Mouse (Mus musculus) lung, embryonic 14.5 days (tissue): Measurements from ENCODE around the gene Cavin2. TPM values are rescaled to one million over a fixed set of nuclear protein-coding genes. Genes with fewer than 3 reads are reported as not detected.
A peak's percentile ranks its signal among the peaks of the same experiment; 100 is the strongest.

Experiments used
- ATAC-seq: fragments of 200-750 bp; cut with Nextera tagmentation; 2 replicates; pipeline ENCODE4 v1.8.0; 2017; ENCODE audit warnings: mild to moderate bottlenecking, moderate TSS enrichment, moderate library complexity; ENCODE audit not compliant: insufficient read depth
- DNase-seq: peaks from one replicate; pipeline ENCODE4 v3.0.0-alpha.2; 2015
- H3K27ac ChIP-seq: fragments of 300-500 bp; sonication (generic); 2 replicates; pipeline ENCODE4 v1.5.1; 2014; ENCODE audit warnings: low read depth, mild to moderate bottlenecking, moderate library complexity
- H3K27me3 ChIP-seq: fragments of 300-500 bp; sonication (generic); 2 replicates; pipeline ENCODE4 v1.6.1; 2014; ENCODE audit warnings: low read length, control low read depth; ENCODE audit not compliant: insufficient read depth
- H3K36me3 ChIP-seq: fragments of 300-500 bp; sonication (generic); 2 replicates; pipeline ENCODE4 v1.6.1; 2014; ENCODE audit warnings: control low read depth; ENCODE audit not compliant: insufficient read depth
- H3K4me1 ChIP-seq: fragments of 300-500 bp; sonication (generic); 2 replicates; pipeline ENCODE4 v1.6.1; 2014; ENCODE audit warnings: antibody characterized with exemption, control low read depth; ENCODE audit not compliant: insufficient read depth
- H3K4me2 ChIP-seq: fragments of 300-500 bp; sonication (generic); 2 replicates; pipeline ENCODE4 v1.6.1; 2014; ENCODE audit warnings: mild to moderate bottlenecking
- H3K4me3 ChIP-seq: fragments of 300-500 bp; sonication (generic); 2 replicates; pipeline ENCODE4 v1.5.1; 2014; ENCODE audit warnings: low read depth, low read length
- H3K9ac ChIP-seq: fragments of 300-500 bp; sonication (generic); 2 replicates; pipeline ENCODE4 v1.6.1; 2014
- H3K9me3 ChIP-seq: fragments of 300-500 bp; sonication (generic); 2 replicates; pipeline ENCODE4 v1.6.1; 2016; ENCODE audit warnings: low read depth, low read length, control low read depth
- CTCF ChIP-seq: IDR thresholded peaks from 2 replicates; pipeline ENCODE4 v1.5.1; 2016; ENCODE audit warnings: antibody characterized with exemption, low read depth
- WGBS: fragments of 180-500 bp; shearing (Covaris S2); extraction: QIAGEN DNeasy Blood & Tissue Kit; methylation state at CpG from one replicate; pipeline ENCODE4 v1.1.7; 2014; 5-methylcytosine and 5-hydroxymethylcytosine counted together
- polyA plus RNA-seq: library from polyadenylated mRNA; unstranded; fragments of >200 nt; fragmentation: Nextera tagmentation; extraction: Ambion mirVana; gene quantifications from 2 replicates; pipeline ENCODE4 v1.2.1, GENCODE M21; 2014

Gene Cavin2
- 116 and 129 TPM in 2 replicates for polyA plus RNA-seq

DNA sequence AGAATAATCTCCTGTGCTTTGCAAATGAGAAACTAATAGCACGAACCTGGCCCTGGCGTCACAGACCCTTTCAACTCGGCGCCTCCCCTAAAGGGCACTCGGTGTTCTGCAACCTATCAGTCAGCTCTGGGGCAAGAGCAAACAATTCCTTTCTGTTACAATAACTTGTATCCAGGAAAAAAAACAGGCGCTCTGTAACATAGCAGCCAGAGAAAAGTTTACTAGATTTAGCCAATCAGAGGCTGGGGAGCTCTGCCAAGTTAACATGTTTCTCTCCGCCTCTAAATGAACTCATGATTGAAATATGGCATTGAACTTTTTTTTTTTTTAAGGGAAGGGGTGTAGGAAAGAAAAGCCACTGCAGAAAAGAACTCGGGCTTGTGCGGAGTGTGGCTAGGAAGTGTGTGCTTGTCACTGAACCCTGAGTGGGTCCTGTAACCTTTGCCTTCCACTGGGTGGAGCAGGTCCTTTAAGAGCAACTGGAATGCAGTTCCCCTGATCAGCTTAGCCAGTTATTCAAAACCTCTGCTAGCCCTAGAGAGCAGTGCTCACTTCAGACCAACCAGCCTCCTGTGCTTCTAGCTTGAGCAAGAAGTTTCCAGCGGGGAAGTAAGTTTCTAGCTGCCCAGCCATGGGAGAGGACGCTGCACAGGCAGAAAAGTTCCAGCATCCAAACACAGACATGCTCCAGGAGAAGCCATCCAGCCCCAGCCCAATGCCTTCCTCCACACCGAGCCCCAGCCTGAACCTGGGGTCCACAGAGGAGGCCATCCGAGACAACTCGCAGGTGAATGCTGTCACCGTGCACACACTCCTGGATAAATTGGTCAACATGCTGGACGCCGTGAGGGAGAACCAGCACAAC lies at the start of gene Cavin2:
Cavin2 (plus strand) TSS at position 372 of the 865 bp plus-strand sequence.
- Histone ChIP-seq H3K4me3 (peak within 1 kb of the TSS; percentile 46), H3K36me3 (no peaks in the 10 kb centered on the region), H3K27ac (peak within 1 kb of the TSS; percentile 93), H3K4me2 (peak within 1 kb of the TSS; percentile 72), H3K27me3 (no peaks in the 10 kb centered on the region), H3K9me3 (no peaks in the 10 kb centered on the region), H3K4me1 (peaks cover 8% of the 10 kb centered on the region; the same call in 1 of the 2 replicates), H3K9ac (peak within 1 kb of the TSS; percentile 63)
- TF ChIP-seq CTCF: peak; percentile 34
- 20% methylated on average over 17 of the region's 17 CpGs for WGBS
- peak; percentile 90 for ATAC-seq
- peak; percentile 96 for DNase-seq

DNA sequence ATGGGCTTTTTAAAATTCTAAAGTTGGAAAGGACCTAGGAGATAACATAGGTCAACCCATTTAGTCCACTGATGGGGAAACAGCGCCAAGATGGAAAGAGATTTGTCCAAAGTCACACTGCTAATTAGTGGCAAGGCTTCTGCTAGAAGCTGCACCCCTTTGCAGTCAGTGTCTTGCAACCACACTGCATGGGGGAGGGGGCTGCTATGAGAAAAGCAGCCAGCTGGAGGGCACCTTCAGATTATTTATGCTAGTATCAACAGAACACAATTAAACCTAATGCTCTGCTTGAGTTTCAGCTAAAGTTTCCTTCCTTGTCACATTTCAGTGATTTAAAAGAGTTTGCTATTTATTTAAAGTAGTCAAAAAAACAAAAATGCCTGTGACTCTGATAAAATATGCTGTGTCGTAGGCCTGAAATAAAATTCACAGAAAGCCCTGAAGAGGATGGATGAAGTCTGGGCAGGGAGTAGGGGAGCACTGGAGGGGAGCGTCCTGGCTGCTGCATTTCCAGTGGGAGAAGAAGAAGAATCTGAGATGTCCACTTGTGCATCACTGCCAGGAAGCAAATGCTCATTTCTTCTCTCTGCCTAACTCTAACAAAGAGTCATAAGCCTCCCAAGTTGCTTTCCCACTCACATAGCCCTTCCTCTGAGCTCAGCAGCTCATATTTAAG lies 47.5 kb upstream of the Cavin2 start:
- no peak for TF ChIP-seq CTCF
- H3K9ac ChIP-seq: no peak overlapping the region
- no peaks in the 10 kb centered on the region for H3K9me3 ChIP-seq
- H3K4me2 ChIP-seq: no peak overlapping the region
- no peak overlapping the region for H3K27ac ChIP-seq
- H3K4me3 ChIP-seq: no peak overlapping the region
- H3K4me1 ChIP-seq: peaks cover 4% of the 10 kb centered on the region
- 41% methylated on average over 3 of the region's 3 CpGs for WGBS
- ATAC-seq (peak; percentile 71; the same call in 1 of the 2 replicates), DNase-seq (peak; percentile 55)
- no peaks in the 10 kb centered on the region for H3K27me3 ChIP-seq
- no peaks in the 10 kb centered on the region for H3K36me3 ChIP-seq

DNA sequence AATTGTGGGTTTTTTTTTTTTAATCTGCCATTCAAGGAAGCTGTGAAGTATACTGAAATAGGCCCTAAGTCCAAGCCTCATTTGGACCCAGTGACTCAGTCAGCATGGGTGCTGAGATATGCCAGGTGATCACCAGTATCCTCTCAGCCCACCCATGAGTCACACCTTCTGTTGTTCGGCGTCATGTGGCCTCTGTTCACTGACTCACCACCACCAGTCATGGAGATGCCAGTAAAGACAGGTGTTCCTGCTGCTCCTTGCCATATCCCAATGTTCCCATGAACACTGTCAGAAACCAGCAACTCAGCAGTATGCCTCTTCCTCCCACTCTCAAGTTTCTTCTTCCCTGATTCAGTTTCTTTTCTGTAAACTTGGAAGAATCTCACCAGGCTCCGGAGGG lies 45.6 kb upstream of the Cavin2 start:
- Histone ChIP-seq H3K4me3 (no peak overlapping the region), H3K4me2 (no peak overlapping the region), H3K27ac (no peak overlapping the region), H3K27me3 (no peaks in the 10 kb centered on the region), H3K9me3 (no peaks in the 10 kb centered on the region), H3K9ac (no peak overlapping the region), H3K4me1 (peaks cover 4% of the 10 kb centered on the region), H3K36me3 (no peaks in the 10 kb centered on the region)
- no peak for TF ChIP-seq CTCF
- DNase-seq (no peak), ATAC-seq (no peak)
- WGBS: 85% methylated on average over 3 of the region's 3 CpGs

DNA sequence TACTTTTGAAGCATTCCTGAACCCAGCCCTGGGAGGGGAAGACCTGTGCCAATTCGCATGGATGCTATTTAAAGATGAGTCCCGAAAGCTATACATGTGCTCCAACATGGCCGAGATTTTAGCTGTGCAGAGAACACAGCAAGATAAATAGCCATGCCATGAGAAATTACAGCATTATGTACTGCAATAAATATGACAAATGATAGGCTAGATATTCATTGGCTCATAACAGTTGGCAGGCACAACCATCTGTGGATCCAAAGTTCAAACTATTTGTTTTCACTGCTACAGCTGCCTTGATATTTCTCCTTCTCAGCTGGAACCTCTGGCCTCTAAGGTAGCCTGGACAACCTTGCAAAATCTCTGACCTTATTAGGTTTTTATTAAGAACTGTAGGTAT lies 45.1 kb upstream of the Cavin2 start:
- TF ChIP-seq CTCF: no peak
- no peak overlapping the region for H3K4me3 ChIP-seq
- H3K9me3 ChIP-seq: no peaks in the 10 kb centered on the region
- ATAC-seq: no peak
- 64% methylated on average over 3 of the region's 3 CpGs for WGBS
- no peaks in the 10 kb centered on the region for H3K27me3 ChIP-seq
- H3K27ac ChIP-seq: no peak overlapping the region
- peaks cover 4% of the 10 kb centered on the region for H3K4me1 ChIP-seq
- H3K4me2 ChIP-seq: no peak overlapping the region
- no peak overlapping the region for H3K9ac ChIP-seq
- no peaks in the 10 kb centered on the region for H3K36me3 ChIP-seq
- DNase-seq: peak; percentile 12

DNA sequence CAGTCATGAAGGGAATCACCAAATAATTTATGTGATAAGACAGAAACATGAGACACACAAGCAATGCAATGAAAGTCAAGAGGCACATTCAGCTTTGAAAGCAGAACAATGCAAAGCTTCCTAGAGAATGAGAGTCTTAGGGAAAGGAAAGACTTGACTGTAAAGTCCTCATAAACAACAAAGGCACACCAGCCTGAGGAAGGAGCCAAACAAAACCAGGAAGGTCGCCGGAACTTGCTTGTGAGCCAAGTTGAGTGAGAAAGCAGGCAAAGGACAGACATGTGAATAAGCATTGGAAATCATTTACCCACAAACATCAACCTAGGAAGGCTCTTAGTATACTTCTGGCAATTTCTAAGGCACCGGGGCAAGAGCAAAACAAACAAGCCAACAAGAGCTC lies 43.5 kb upstream of the Cavin2 start:
- H3K4me1 ChIP-seq: peaks cover 4% of the 10 kb centered on the region
- peak overlapping the region; percentile 62 for H3K27ac ChIP-seq
- no peak overlapping the region for H3K4me3 ChIP-seq
- peak; percentile 65 for DNase-seq
- H3K27me3 ChIP-seq: no peaks in the 10 kb centered on the region
- no peak for TF ChIP-seq CTCF
- 29% methylated on average over 3 of the region's 3 CpGs for WGBS
- H3K36me3 ChIP-seq: no peaks in the 10 kb centered on the region
- no peak overlapping the region for H3K4me2 ChIP-seq
- no peak overlapping the region for H3K9ac ChIP-seq
- no peak for ATAC-seq
- no peaks in the 10 kb centered on the region for H3K9me3 ChIP-seq

DNA sequence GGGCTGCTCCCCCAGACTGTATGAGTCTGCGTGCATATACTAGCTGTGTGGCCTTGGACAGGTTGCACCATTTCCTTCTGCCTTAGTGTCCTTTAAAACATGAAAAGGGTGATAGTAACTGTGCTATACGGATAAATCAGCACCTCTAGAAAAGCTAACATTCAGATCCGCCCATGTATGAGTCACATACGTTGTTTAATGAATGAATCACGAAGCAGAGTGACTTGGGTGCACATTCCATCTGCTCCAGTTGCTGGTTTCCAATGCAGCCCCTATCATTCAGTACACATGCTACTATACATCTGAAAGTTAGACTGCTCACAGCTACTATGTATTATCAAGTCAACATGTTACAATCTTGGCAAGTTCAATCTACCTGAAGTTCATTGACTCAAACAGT lies 38.6 kb upstream of the Cavin2 start:
- DNase-seq (no peak), ATAC-seq (no peak)
- H3K9me3 ChIP-seq: no peaks in the 10 kb centered on the region
- no peak overlapping the region for H3K4me2 ChIP-seq
- H3K9ac ChIP-seq: no peak overlapping the region
- TF ChIP-seq CTCF: no peak
- no peak overlapping the region for H3K27ac ChIP-seq
- 71% methylated on average over 5 of the region's 5 CpGs for WGBS
- H3K4me3 ChIP-seq: no peak overlapping the region
- H3K27me3 ChIP-seq: no peaks in the 10 kb centered on the region
- no peaks in the 10 kb centered on the region for H3K36me3 ChIP-seq
- no peaks in the 10 kb centered on the region for H3K4me1 ChIP-seq
